Mouse (Mus musculus) adrenal gland, postnatal 10 days (tissue): ENCODE measurements around the gene Gm49342. TPM values are rescaled to one million over a fixed set of nuclear protein-coding genes. Genes with fewer than 3 reads are reported as not detected.

Experiments
- DNase-seq: peaks from one replicate; pipeline ENCODE4 v3.0.0; 2021; ENCODE audit warnings: mixed read lengths
- total RNA-seq, 2 experiments: library from RNA; stranded (reverse); gene quantifications; 2 replicates each; pipeline ENCODE4 v1.2.3; 2021

The Gm49342 gene
- total RNA-seq, 2 experiments from 2014 or later = 37.1 to 48.5 TPM

- DNase-seq = no peak
Measured at GRCm38 (mm10) chr14:50981207-50981606, 36.9 kb downstream of the Gm49342 start.

GRCm38 (mm10) chr14:50981837-50982236 is 37.5 kb downstream of the Gm49342 start:
- DNase-seq = no peak

- no peak for DNase-seq
Measured at GRCm38 (mm10) chr14:50987668-50988067, 43.4 kb downstream of the Gm49342 start.

GRCm38 (mm10) chr14:50991037-50991436 is 46.7 kb downstream of the Gm49342 start:
- DNase-seq = no peak

GRCm38 (mm10) chr14:50997088-50997487 is 52.8 kb downstream of the Gm49342 start:
- DNase-seq = no peak

GRCm38 (mm10) chr14:50997999-50998666 is 53.8 kb downstream of the Gm49342 start:
- DNase-seq = no peak

GRCm38 (mm10) chr14:51007152-51007801 is 63.0 kb downstream of the Gm49342 start, which contains the start of gene Rnase10:
Gene Rnase10, plus strand, starts transcription at chr14:51007751.
- DNase-seq = no peak

GRCm38 (mm10) chr14:51007914-51008713 is 63.8 kb downstream of the Gm49342 start:
- DNase-seq = peak; percentile 74

GRCm38 (mm10) chr14:51008781-51009180 is 64.5 kb downstream of the Gm49342 start:
- no peak for DNase-seq

GRCm38 (mm10) chr14:51009572-51009971 is 65.3 kb downstream of the Gm49342 start:
- peak; percentile 37 for DNase-seq

Other genes with a start within 250 kb of the Gm49342 start
- gene Olfr748, start 237.1 kb upstream of the Gm49342 start, total RNA-seq = not detected
- gene Olfr749, start 199.4 kb upstream of the Gm49342 start, total RNA-seq = not detected
- 10 to 100 TPM; 36.4 to 47.9 TPM for gene Ttc5, start 159.0 kb upstream of the Gm49342 start, total RNA-seq
- gene Ccnb1ip1, start 136.8 kb upstream of the Gm49342 start, total RNA-seq = under 1 TPM; 0.24 to 0.78 TPM
- 10 to 100 TPM; 28.7 to 31.1 TPM for gene Parp2, start 136.7 kb upstream of the Gm49342 start, total RNA-seq
- 10 to 100 TPM; 18.8 to 26.2 TPM for gene Tep1, start 74.0 kb upstream of the Gm49342 start, total RNA-seq
- gene Klhl33, start 47.0 kb upstream of the Gm49342 start, total RNA-seq = 1 to 10 TPM; 2.1 to 7.9 TPM
- 10 to 100 TPM; 62.7 to 76.7 TPM for gene Osgep, start 19.6 kb upstream of the Gm49342 start, total RNA-seq
- gene Apex1, start 19.5 kb upstream of the Gm49342 start, total RNA-seq = 10 to 100 TPM; 69.9 to 71.6 TPM
- 10 to 100 TPM; 41.0 to 46.3 TPM for gene Pip4p1, start 13.7 kb upstream of the Gm49342 start, total RNA-seq
- 10 to 100 TPM; 36.8 to 53.0 TPM for gene Pnp, start 13.4 kb upstream of the Gm49342 start, total RNA-seq
- gene Pnp2, start 11.5 kb downstream of the Gm49342 start, total RNA-seq = 1 to 10 TPM; 2.1 to 2.7 TPM
- under 1 TPM; 0.24 to 0.33 TPM for gene Rnase10, start 63.2 kb downstream of the Gm49342 start, total RNA-seq
- not detected for gene Rnase9, start 97.4 kb downstream of the Gm49342 start, total RNA-seq
- not detected for gene Rnase11, start 105.6 kb downstream of the Gm49342 start, total RNA-seq
- not detected for gene Rnase12, start 113.1 kb downstream of the Gm49342 start, total RNA-seq
- not detected for gene Olfr750, start 129.9 kb downstream of the Gm49342 start, total RNA-seq
- gene Rnase4, start 146.6 kb downstream of the Gm49342 start, total RNA-seq = 100 to 1,000 TPM in 1 of 2 experiments, 10 to 100 TPM in 1; 78.4 to 110 TPM
- 10 to 100 TPM; 14.3 to 22.4 TPM for gene Ang, start 146.6 kb downstream of the Gm49342 start, total RNA-seq
- gene Eddm3b, start 169.9 kb downstream of the Gm49342 start, total RNA-seq = not detected
- 1 to 10 TPM; 1.6 to 2.0 TPM for gene Rnase6, start 179.4 kb downstream of the Gm49342 start, total RNA-seq
- not detected for gene Rnase1, start 202.3 kb downstream of the Gm49342 start, total RNA-seq
- not detected for gene Rnase2b, start 217.7 kb downstream of the Gm49342 start, total RNA-seq